Mouse (Mus musculus) hindbrain, postnatal 0 days (tissue): ENCODE measurements at regions not wholly inside any gene's neighbourhood (a gene's known extent, or its start where the extent isn't known, plus 50 kb on each side); places are given as distances from the start of the nearest gene placed in this dataset.

Experiments
- ATAC-seq: fragments of 200-750 bp; cut with Nextera tagmentation; 2 replicates; pipeline ENCODE4 v1.8.0; 2017; ENCODE audit warnings: mild to moderate bottlenecking, moderate TSS enrichment, moderate library complexity
- DNase-seq: peaks from one replicate; pipeline ENCODE4 v3.0.0-alpha.2; 2015; ENCODE audit warnings: low spot score
- H3K27ac ChIP-seq: fragments of 300-500 bp; sonication (generic); 2 replicates; pipeline ENCODE4 v1.5.1; 2014; ENCODE audit warnings: mild to moderate bottlenecking
- H3K27me3 ChIP-seq: fragments of 300-500 bp; sonication (generic); 2 replicates; pipeline ENCODE4 v1.6.1; 2014; ENCODE audit warnings: low read length, mixed read lengths; ENCODE audit not compliant: insufficient read depth
- H3K36me3 ChIP-seq: fragments of 300-500 bp; sonication (generic); 2 replicates; pipeline ENCODE4 v1.6.1; 2014; ENCODE audit warnings: low read length, mixed read lengths; ENCODE audit not compliant: insufficient read depth
- H3K4me1 ChIP-seq: fragments of 300-500 bp; sonication (generic); 2 replicates; pipeline ENCODE4 v1.6.1; 2014; ENCODE audit warnings: antibody characterized with exemption, low read length, mixed read lengths; ENCODE audit not compliant: insufficient read depth
- H3K4me2 ChIP-seq: fragments of 300-500 bp; sonication (generic); 2 replicates; pipeline ENCODE4 v1.6.1; 2014; ENCODE audit warnings: low read depth, mild to moderate bottlenecking, low read length, moderate library complexity, mixed read lengths
- H3K4me3 ChIP-seq: fragments of 300-500 bp; sonication (generic); 2 replicates; pipeline ENCODE4 v1.5.1; 2014; ENCODE audit warnings: low read length
- H3K9ac ChIP-seq: fragments of 300-500 bp; sonication (generic); replicated peaks from 2 replicates; pipeline ENCODE4 v1.6.1; 2014; ENCODE audit warnings: mild to moderate bottlenecking, low read length, moderate library complexity, mixed read lengths
- H3K9me3 ChIP-seq: fragments of 300-500 bp; sonication (generic); 2 replicates; pipeline ENCODE4 v1.6.1; 2016; ENCODE audit warnings: low read length, mixed read lengths
- CTCF ChIP-seq: IDR thresholded peaks from 2 replicates; pipeline ENCODE4 v1.5.1; 2016; ENCODE audit warnings: antibody characterized with exemption, control low read depth, low read depth
- WGBS: fragments of 180-500 bp; shearing (Covaris S2); extraction: QIAGEN DNeasy Blood & Tissue Kit; methylation state at CpG from one replicate; pipeline ENCODE4 v1.1.7; 2014; 5-methylcytosine and 5-hydroxymethylcytosine counted together

DNA sequence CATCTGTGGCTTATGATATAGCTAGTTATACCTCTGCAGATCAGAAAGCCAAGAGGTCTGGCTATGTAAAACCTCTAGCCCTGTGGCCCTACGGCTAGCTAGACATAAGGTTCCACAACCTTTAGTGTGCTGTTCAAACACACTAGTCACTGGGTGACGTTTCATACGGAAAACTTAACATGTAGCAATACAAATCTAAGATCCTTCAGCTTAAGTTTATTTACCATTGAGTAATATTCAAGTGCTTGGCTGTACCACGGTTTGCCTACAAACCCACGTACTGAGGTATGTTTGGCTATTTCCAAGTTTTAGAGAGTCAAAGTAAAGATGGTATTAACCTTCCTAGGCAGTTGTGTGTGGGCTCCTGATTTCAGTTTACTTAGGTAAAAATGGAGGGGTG is 56.5 kb upstream of the Tarsl2 start:
- Histone ChIP-seq H3K36me3 (no peaks in the 10 kb centered on the region), H3K4me3 (no peak overlapping the region), H3K27ac (no peak overlapping the region), H3K27me3 (no peaks in the 10 kb centered on the region), H3K9me3 (no peaks in the 10 kb centered on the region), H3K4me2 (no peak overlapping the region), H3K4me1 (no peaks in the 10 kb centered on the region), H3K9ac (no peak overlapping the region)
- ATAC-seq (no peak), DNase-seq (no peak)
- no peak for TF ChIP-seq CTCF
- whole genome bisulfite sequencing, result 94% methylated on average over 5 of the region's 5 CpGs

DNA sequence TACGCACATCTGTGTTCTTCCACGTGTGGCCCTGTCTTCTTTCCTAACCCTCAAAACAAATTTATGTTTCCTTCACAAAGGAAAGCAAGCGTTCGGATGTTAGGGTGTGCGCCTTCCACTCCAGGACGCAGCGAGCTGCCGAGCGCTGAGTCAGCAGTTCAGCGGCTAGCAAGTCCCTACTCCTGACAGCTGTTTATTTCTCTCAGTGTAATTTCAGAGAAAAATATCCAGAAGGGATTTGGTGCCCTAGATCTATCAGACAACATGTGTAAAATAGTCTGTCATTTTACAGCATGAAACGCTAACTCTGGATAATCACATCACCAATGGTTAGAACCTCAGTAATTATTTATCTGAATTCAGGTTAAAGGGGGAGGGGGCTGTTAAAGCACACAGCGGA is 58.3 kb upstream of the Tarsl2 start:
- WGBS, result 75% methylated on average over 12 of the region's 12 CpGs
- no peak overlapping the region for H3K27ac ChIP-seq
- no peak for TF ChIP-seq CTCF

DNA sequence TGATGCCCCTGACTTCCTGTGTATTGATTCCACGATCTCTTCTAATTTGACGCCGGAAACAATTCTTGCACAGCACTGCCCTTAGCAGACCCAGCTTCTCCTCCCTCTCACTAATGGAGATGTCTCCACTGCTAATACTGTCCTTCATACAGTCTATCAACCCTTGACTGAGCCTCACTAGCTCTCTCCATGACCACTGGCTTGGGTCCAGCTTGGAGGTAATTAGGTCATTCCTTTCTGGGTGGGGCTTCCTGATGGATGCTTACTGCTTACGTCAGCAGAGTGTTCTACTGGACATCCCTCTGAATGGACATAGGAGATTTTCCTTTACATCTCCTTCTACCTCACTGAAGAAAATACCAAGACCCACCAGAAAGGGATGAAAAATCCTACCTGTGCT is 57.7 kb upstream of the Tjp1 start:
- Histone ChIP-seq H3K9me3 (no peaks in the 10 kb centered on the region), H3K9ac (no peak overlapping the region), H3K27me3 (no peaks in the 10 kb centered on the region), H3K36me3 (no peaks in the 10 kb centered on the region), H3K4me3 (no peak overlapping the region), H3K4me2 (no peak overlapping the region), H3K4me1 (no peaks in the 10 kb centered on the region), H3K27ac (no peak overlapping the region)
- no peak for ATAC-seq
- no peak for TF ChIP-seq CTCF
- WGBS, result 81% methylated on average over 4 of the region's 4 CpGs
- peak; percentile 12 for DNase-seq

More for the DNA sequence above, 58.3 kb upstream of the Tarsl2 start:
- no peak overlapping the region for H3K9ac ChIP-seq
- no peaks in the 10 kb centered on the region for H3K4me1 ChIP-seq
- H3K4me3 ChIP-seq, result no peak overlapping the region
- H3K27me3 ChIP-seq, result no peaks in the 10 kb centered on the region
- H3K36me3 ChIP-seq, result no peaks in the 10 kb centered on the region
- no peak overlapping the region for H3K4me2 ChIP-seq
- H3K9me3 ChIP-seq, result no peaks in the 10 kb centered on the region
- no peak for ATAC-seq
- DNase-seq, result peak; percentile 17

DNA sequence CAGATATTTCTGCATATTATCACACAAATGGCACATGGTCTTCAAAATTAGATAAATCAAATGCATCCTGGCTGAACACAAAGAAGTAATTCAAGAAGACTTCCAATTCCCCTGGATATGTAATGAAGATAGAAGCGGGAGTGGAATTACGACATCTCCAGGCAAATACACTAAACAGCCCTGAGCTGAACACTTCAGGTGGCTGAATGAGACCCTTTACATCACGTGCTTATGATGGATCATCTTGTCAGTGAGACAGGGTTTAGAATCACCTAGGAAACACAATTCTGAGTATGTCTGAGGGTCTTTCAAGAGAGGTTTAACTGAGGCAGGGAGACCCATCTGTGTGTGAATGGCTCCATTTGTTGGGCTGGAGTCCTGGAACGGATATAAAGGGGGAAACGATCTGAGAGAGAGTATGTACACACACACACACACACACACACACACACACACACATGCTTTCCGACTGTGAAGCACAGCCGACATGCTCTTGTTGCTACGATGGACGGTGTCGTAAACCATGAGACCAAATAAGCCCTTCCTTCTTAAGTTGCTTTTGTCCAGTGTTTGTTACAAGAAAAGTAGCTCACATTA is 53.5 kb upstream of the Tjp1 start:
- Histone ChIP-seq H3K9ac (no peak overlapping the region), H3K4me2 (no peak overlapping the region), H3K9me3 (no peaks in the 10 kb centered on the region), H3K4me3 (no peak overlapping the region), H3K4me1 (peaks cover 5% of the 10 kb centered on the region; the same call in 1 of the 2 replicates), H3K36me3 (no peaks in the 10 kb centered on the region), H3K27me3 (no peaks in the 10 kb centered on the region), H3K27ac (no peak overlapping the region)
- TF ChIP-seq CTCF, result no peak
- ATAC-seq (no peak), DNase-seq (peak; percentile 10)
- 49% methylated on average over 10 of the region's 10 CpGs for WGBS
